Mouse (Mus musculus): ENCODE results near the gene Zfp689.

- TF ChIP-seq CTCF (IDR thresholded peaks at IDR 0.05; ENCODE audit: low read depth) (no peak), EP300 (IDR thresholded peaks at IDR 0.05; ENCODE audit: low read depth) (no peak)
These were observed 55.6 kb downstream of the Zfp689 start, which contains the start of gene E430018J23Rik for GRCm38 (mm10) chr7:127393157-127393943.

All from liver, postnatal 0 days (tissue).